Mouse (Mus musculus): ENCODE results near the gene Hfe. TPM values are rescaled to one million over a fixed set of nuclear protein-coding genes. Genes with fewer than 3 reads are reported as not detected.

The Hfe gene
- total and polyA plus RNA-seq, 3 experiments = 0.08 to 1.0 (median 0.39) TPM

DNA sequence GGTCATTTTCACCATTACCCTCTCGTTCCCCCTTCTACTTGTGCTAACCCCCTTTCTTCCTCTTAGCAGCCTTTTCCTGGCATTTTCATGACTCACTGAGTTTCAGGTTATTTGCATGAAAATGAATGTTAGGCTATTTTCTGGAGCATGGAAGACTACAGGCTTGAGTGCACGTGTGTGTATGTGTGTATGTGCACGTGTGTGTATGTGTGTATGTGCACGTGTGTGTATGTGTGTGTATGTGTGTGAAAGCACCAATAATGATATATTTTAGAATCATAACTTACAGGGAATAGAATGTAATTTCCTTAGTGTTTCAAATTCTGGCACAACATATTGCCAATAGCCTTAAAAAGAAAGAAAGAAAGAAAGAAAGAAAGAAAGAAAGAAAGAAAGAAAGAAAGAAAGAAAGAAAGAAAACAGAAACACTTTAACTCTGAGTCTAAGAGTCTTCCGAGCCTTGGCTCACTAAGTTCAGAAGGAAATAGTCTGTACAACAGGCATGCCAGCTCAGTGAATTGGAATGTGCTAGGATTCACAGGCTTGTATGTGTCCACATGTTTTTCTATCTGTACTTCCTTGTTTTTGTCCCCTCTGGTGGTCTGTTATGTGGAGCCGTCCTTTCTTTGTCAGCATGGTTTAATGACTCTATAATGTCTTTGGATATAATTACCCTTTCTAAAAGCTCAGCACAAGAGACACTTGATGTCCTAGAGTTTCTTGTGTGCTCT is 50.9 kb downstream of the Hfe start:
- Histone ChIP-seq H3K27ac (ENCODE audit: insufficient read depth, low read depth) (no peak overlapping the region), H3K9me3 (replicated peaks; ENCODE audit: low read length) (no peaks in the 10 kb centered on the region), H3K27me3 (replicated peaks) (no peaks in the 10 kb centered on the region), H3K36me3 (replicated peaks in 1 of 2; ENCODE audit: control insufficient read depth in 1 of 2, insufficient read depth in 1 of 2, low read length in 1 of 2) (no peaks in the 10 kb centered on the region), H3K9ac (ENCODE audit: insufficient read depth, low read depth) (no peak overlapping the region), H3K4me3 (replicated peaks in 1 of 3; ENCODE audit: low read depth in 2 of 3, low read length in 2 of 3, poor library complexity in 1 of 3) (no peak overlapping the region), H3K79me2 (replicated peaks; ENCODE audit: control insufficient read depth, extremely low read depth, insufficient read depth, poor library complexity, severe bottlenecking) (no peaks in the 10 kb centered on the region), H3K4me1 (ENCODE audit: control insufficient read depth in 1 of 2, insufficient read depth in 2 of 2) (peaks cover 7 to 22% of the 10 kb centered on the region in 2 experiments), H3K4me2 (ENCODE audit: insufficient read depth, low read depth, poor library complexity, severe bottlenecking) (peak overlapping the region; percentile 67)
- dilution Hi-C loops (cut with MboI; ENCODE audit: extremely low pct_ligation_motif_present, extremely low pct_unique_long_range_greater_than_20kb, low sequenced_read_pairs) = no loop called here
- peak; percentile 29 for DNase-seq (ENCODE audit: extremely low read depth)
- TF ChIP-seq BHLHE40 (IDR thresholded peaks at IDR 0.05; ENCODE audit: low read depth, low read length) = peak; percentile 97
- no peak for TF ChIP-seq MYC (IDR thresholded peaks at IDR 0.05; ENCODE audit: low read depth, low read length)
- no peak for TF ChIP-seq SIN3A (IDR thresholded peaks at IDR 0.05; ENCODE audit: low read length)
- peak; percentile 31 for TF ChIP-seq ETS1 (conservative IDR thresholded peaks at IDR 0.05; ENCODE audit: low read depth, low read length)
- no peak for TF ChIP-seq POLR2AphosphoS2 (IDR thresholded peaks at IDR 0.05; ENCODE audit: low read depth, low read length)
- TF ChIP-seq MEF2A (IDR thresholded peaks at IDR 0.05; ENCODE audit: borderline replicate concordance, low read depth, low read length) = no peak
- 0 out of 2 replicates have a peak, but pooled peaks have one; percentile 29 for TF ChIP-seq IRF4 (IDR thresholded peaks at IDR 0.05; ENCODE audit: low read depth, low read length)
- no peak for TF ChIP-seq E2F4 (IDR thresholded peaks at IDR 0.05; ENCODE audit: insufficient replicate concordance, low read depth, low read length)
- no peak for TF ChIP-seq MXI1 (IDR thresholded peaks at IDR 0.05; ENCODE audit: low read depth, low read length)
- TF ChIP-seq UBTF (IDR thresholded peaks at IDR 0.05; ENCODE audit: low read depth, low read length) = no peak
- TF ChIP-seq POLR2A (IDR thresholded peaks at IDR 0.05; ENCODE audit: low read depth, low read length) = no peak
- no peak for TF ChIP-seq TCF12 (IDR thresholded peaks at IDR 0.05; ENCODE audit: low read depth, low read length)
- no peak for TF ChIP-seq SMC3 (IDR thresholded peaks at IDR 0.05; ENCODE audit: low read depth, low read length)
- TF ChIP-seq MAX (IDR thresholded peaks at IDR 0.05; ENCODE audit: low read length) = peak; percentile 59; the same call in 1 of the 2 replicates
- no peak for TF ChIP-seq JUN (IDR thresholded peaks at IDR 0.05; ENCODE audit: insufficient read depth, low read depth, low read length)
- in situ Hi-C loops (cut with MboI; ENCODE audit: low pct_ligation_motif_present, low pct_unique_long_range_greater_than_20kb, low sequenced_read_pairs) = no loop called here

Other genes starting within 250 kb of the Hfe start
Only the 20 nearest of the 38 such genes appear.
- gene Hist1h3d, start 135.1 kb downstream of the Hfe start, total RNA-seq (2012; rRNA removed) = 164 and 182 TPM in 2 replicates
- 10.3 and 13.5 TPM in 2 replicates for gene Hist1h3d, start 135.1 kb downstream of the Hfe start, total RNA-seq (2014; rRNA removed)
- 0.65 and 0.94 TPM in 2 replicates for gene Hist1h3d, start 135.1 kb downstream of the Hfe start, polyA plus RNA-seq (2012; ENCODE audit: insufficient read length, low read depth)
- gene Hist1h4d, start 129.3 kb downstream of the Hfe start, total RNA-seq (2012; rRNA removed) = 1,558 and 1,831 TPM in 2 replicates
- 13.8 and 27.7 TPM in 2 replicates for gene Hist1h4d, start 129.3 kb downstream of the Hfe start, total RNA-seq (2014; rRNA removed)
- 2.4 and 6.7 TPM in 2 replicates for gene Hist1h4d, start 129.3 kb downstream of the Hfe start, polyA plus RNA-seq (2012; ENCODE audit: insufficient read length, low read depth)
- gene Hist1h2be, start 89.7 kb downstream of the Hfe start, total RNA-seq (2012; rRNA removed) = 268 and 282 TPM in 2 replicates
- gene Hist1h2be, start 89.7 kb downstream of the Hfe start, total RNA-seq (2014; rRNA removed) = 3.4 and 4.7 TPM in 2 replicates
- 0.57 and 0.70 TPM in 2 replicates for gene Hist1h2be, start 89.7 kb downstream of the Hfe start, polyA plus RNA-seq (2012; ENCODE audit: insufficient read length, low read depth)
- 486 and 504 TPM in 2 replicates for gene Hist1h1e, start 88.3 kb downstream of the Hfe start, total RNA-seq (2012; rRNA removed)
- gene Hist1h1e, start 88.3 kb downstream of the Hfe start, total RNA-seq (2014; rRNA removed) = 12.2 and 18.3 TPM in 2 replicates
- 1.5 and 1.9 TPM in 2 replicates for gene Hist1h1e, start 88.3 kb downstream of the Hfe start, polyA plus RNA-seq (2012; ENCODE audit: insufficient read length, low read depth)
- 114 and 122 TPM in 2 replicates for gene Hist1h2ac, start 26.9 kb downstream of the Hfe start, total RNA-seq (2012; rRNA removed)
- 0.96 and 0.97 TPM in 2 replicates for gene Hist1h2ac, start 26.9 kb downstream of the Hfe start, total RNA-seq (2014; rRNA removed)
- 0.14 TPM in 1 of 2 replicates, not detected in the other for gene Hist1h2ac, start 26.9 kb downstream of the Hfe start, polyA plus RNA-seq (2012; ENCODE audit: insufficient read length, low read depth)
- gene Hist1h2bc, start 26.7 kb downstream of the Hfe start, total RNA-seq (2012; rRNA removed) = 436 and 456 TPM in 2 replicates
- 16.1 and 17.4 TPM in 2 replicates for gene Hist1h2bc, start 26.7 kb downstream of the Hfe start, total RNA-seq (2014; rRNA removed)
- 1.1 and 2.2 TPM in 2 replicates for gene Hist1h2bc, start 26.7 kb downstream of the Hfe start, polyA plus RNA-seq (2012; ENCODE audit: insufficient read length, low read depth)
- 0.38 and 0.76 TPM in 2 replicates for gene Hist1h1t, start 15.0 kb downstream of the Hfe start, total RNA-seq (2012; rRNA removed)
- gene Hist1h1t, start 15.0 kb downstream of the Hfe start, total RNA-seq (2014; rRNA removed) = not detected in 2 replicates
- gene Hist1h1t, start 15.0 kb downstream of the Hfe start, polyA plus RNA-seq (2012; ENCODE audit: insufficient read length, low read depth) = not detected in 2 replicates
- gene Hist1h4c, start 12.4 kb downstream of the Hfe start, total RNA-seq (2012; rRNA removed) = 1,176 and 1,374 TPM in 2 replicates
- 3.9 and 6.9 TPM in 2 replicates for gene Hist1h4c, start 12.4 kb downstream of the Hfe start, total RNA-seq (2014; rRNA removed)
- gene Hist1h4c, start 12.4 kb downstream of the Hfe start, polyA plus RNA-seq (2012; ENCODE audit: insufficient read length, low read depth) = 0.76 and 1.2 TPM in 2 replicates
- 568 and 597 TPM in 2 replicates for gene Hist1h1c, start 28.0 kb upstream of the Hfe start, total RNA-seq (2012; rRNA removed)
- gene Hist1h1c, start 28.0 kb upstream of the Hfe start, total RNA-seq (2014; rRNA removed) = 22.8 and 26.1 TPM in 2 replicates
- gene Hist1h1c, start 28.0 kb upstream of the Hfe start, polyA plus RNA-seq (2012; ENCODE audit: insufficient read length, low read depth) = 12.5 and 13.2 TPM in 2 replicates
- gene Hist1h3c, start 34.7 kb upstream of the Hfe start, total RNA-seq (2012; rRNA removed) = 1,821 and 1,847 TPM in 2 replicates
- gene Hist1h3c, start 34.7 kb upstream of the Hfe start, total RNA-seq (2014; rRNA removed) = 57.5 and 73.1 TPM in 2 replicates
- gene Hist1h3c, start 34.7 kb upstream of the Hfe start, polyA plus RNA-seq (2012; ENCODE audit: insufficient read length, low read depth) = 5.5 and 7.3 TPM in 2 replicates
- gene Hist1h2bb, start 35.9 kb upstream of the Hfe start, total RNA-seq (2012; rRNA removed) = 2,544 and 2,852 TPM in 2 replicates
- gene Hist1h2bb, start 35.9 kb upstream of the Hfe start, total RNA-seq (2014; rRNA removed) = 34.5 and 54.6 TPM in 2 replicates
- gene Hist1h2bb, start 35.9 kb upstream of the Hfe start, polyA plus RNA-seq (2012; ENCODE audit: insufficient read length, low read depth) = 0.53 and 1.3 TPM in 2 replicates
- 1,936 and 2,243 TPM in 2 replicates for gene Hist1h2ab, start 40.3 kb upstream of the Hfe start, total RNA-seq (2012; rRNA removed)
- gene Hist1h2ab, start 40.3 kb upstream of the Hfe start, total RNA-seq (2014; rRNA removed) = 24.9 and 32.6 TPM in 2 replicates
- gene Hist1h2ab, start 40.3 kb upstream of the Hfe start, polyA plus RNA-seq (2012; ENCODE audit: insufficient read length, low read depth) = 2.9 TPM in 2 replicates
- gene Hist1h3b, start 41.4 kb upstream of the Hfe start, total RNA-seq (2012; rRNA removed) = 1,913 and 2,096 TPM in 2 replicates
- 28.9 and 44.0 TPM in 2 replicates for gene Hist1h3b, start 41.4 kb upstream of the Hfe start, total RNA-seq (2014; rRNA removed)
- 5.4 and 5.5 TPM in 2 replicates for gene Hist1h3b, start 41.4 kb upstream of the Hfe start, polyA plus RNA-seq (2012; ENCODE audit: insufficient read length, low read depth)
- 2,309 and 2,552 TPM in 2 replicates for gene Hist1h4b, start 46.2 kb upstream of the Hfe start, total RNA-seq (2012; rRNA removed)
- 14.3 and 24.8 TPM in 2 replicates for gene Hist1h4b, start 46.2 kb upstream of the Hfe start, total RNA-seq (2014; rRNA removed)
- gene Hist1h4b, start 46.2 kb upstream of the Hfe start, polyA plus RNA-seq (2012; ENCODE audit: insufficient read length, low read depth) = 3.5 and 11.8 TPM in 2 replicates
- gene Hist1h4a, start 50.4 kb upstream of the Hfe start, total RNA-seq (2012; rRNA removed) = 1,167 and 1,215 TPM in 2 replicates
- 14.2 and 18.4 TPM in 2 replicates for gene Hist1h4a, start 50.4 kb upstream of the Hfe start, total RNA-seq (2014; rRNA removed)
- gene Hist1h4a, start 50.4 kb upstream of the Hfe start, polyA plus RNA-seq (2012; ENCODE audit: insufficient read length, low read depth) = 3.3 and 4.4 TPM in 2 replicates
- 1,392 and 1,471 TPM in 2 replicates for gene Hist1h3a, start 51.5 kb upstream of the Hfe start, total RNA-seq (2012; rRNA removed)
- gene Hist1h3a, start 51.5 kb upstream of the Hfe start, total RNA-seq (2014; rRNA removed) = 60.5 and 78.5 TPM in 2 replicates
- 3.2 and 3.9 TPM in 2 replicates for gene Hist1h3a, start 51.5 kb upstream of the Hfe start, polyA plus RNA-seq (2012; ENCODE audit: insufficient read length, low read depth)
- gene Hist1h1a, start 52.8 kb upstream of the Hfe start, total RNA-seq (2012; rRNA removed) = 1,163 and 1,722 TPM in 2 replicates
- gene Hist1h1a, start 52.8 kb upstream of the Hfe start, total RNA-seq (2014; rRNA removed) = 22.2 and 30.9 TPM in 2 replicates
- gene Hist1h1a, start 52.8 kb upstream of the Hfe start, polyA plus RNA-seq (2012; ENCODE audit: insufficient read length, low read depth) = 1.7 and 2.4 TPM in 2 replicates
- gene Trim38, start 59.1 kb upstream of the Hfe start, total RNA-seq (2012; rRNA removed) = not detected in 2 replicates
- not detected in 2 replicates for gene Trim38, start 59.1 kb upstream of the Hfe start, total RNA-seq (2014; rRNA removed)
- 0.11 TPM in 1 of 2 replicates, not detected in the other for gene Trim38, start 59.1 kb upstream of the Hfe start, polyA plus RNA-seq (2012; ENCODE audit: insufficient read length, low read depth)
- 0.04 TPM in 1 of 2 replicates, not detected in the other for gene Slc17a2, start 96.1 kb upstream of the Hfe start, total RNA-seq (2012; rRNA removed)
- not detected in 2 replicates for gene Slc17a2, start 96.1 kb upstream of the Hfe start, total RNA-seq (2014; rRNA removed)
- not detected in 2 replicates for gene Slc17a2, start 96.1 kb upstream of the Hfe start, polyA plus RNA-seq (2012; ENCODE audit: insufficient read length, low read depth)
- not detected in 2 replicates for gene Slc17a3, start 128.6 kb upstream of the Hfe start, total RNA-seq (2012; rRNA removed)
- not detected in 2 replicates for gene Slc17a3, start 128.6 kb upstream of the Hfe start, total RNA-seq (2014; rRNA removed)
- gene Slc17a3, start 128.6 kb upstream of the Hfe start, polyA plus RNA-seq (2012; ENCODE audit: insufficient read length, low read depth) = not detected in 2 replicates

All from CH12.LX (cell line).